Mouse (Mus musculus) embryonic facial prominence, embryonic 14.5 days (tissue): ENCODE measurements around the gene Usp9x. TPM values are rescaled to one million over a fixed set of nuclear protein-coding genes. Genes with fewer than 3 reads are reported as not detected.

Experiments
- ATAC-seq: fragments of 200-750 bp; cut with Nextera tagmentation; 2 replicates; pipeline ENCODE4 v1.8.0; 2017; ENCODE audit warnings: low read depth, moderate number of reproducible peaks, moderate TSS enrichment
- DNase-seq: peaks from one replicate; pipeline ENCODE4 v3.0.0-alpha.2; 2015; ENCODE audit warnings: low spot score
- H3K27ac ChIP-seq: fragments of 300-500 bp; sonication (generic); replicated peaks from 2 replicates; pipeline ENCODE4 v1.5.1; 2014; ENCODE audit warnings: low read depth, mild to moderate bottlenecking, low read length, moderate library complexity
- H3K27me3 ChIP-seq: fragments of 300-500 bp; sonication (generic); replicated peaks from 2 replicates; pipeline ENCODE4 v1.6.1; 2014; ENCODE audit warnings: low read length; ENCODE audit not compliant: control insufficient read depth, insufficient read depth
- H3K36me3 ChIP-seq: fragments of 300-500 bp; sonication (generic); 2 replicates; pipeline ENCODE4 v1.6.1; 2014; ENCODE audit warnings: low read length, mixed read lengths; ENCODE audit not compliant: control insufficient read depth, insufficient read depth
- H3K4me1 ChIP-seq: fragments of 300-500 bp; sonication (generic); 2 replicates; pipeline ENCODE4 v1.6.1; 2014; ENCODE audit warnings: antibody characterized with exemption, low read length; ENCODE audit not compliant: control insufficient read depth, insufficient read depth
- H3K4me2 ChIP-seq: fragments of 300-500 bp; sonication (generic); 2 replicates; pipeline ENCODE4 v1.6.1; 2014; ENCODE audit warnings: low read depth, mild to moderate bottlenecking, low read length, moderate library complexity, mixed read lengths
- H3K4me3 ChIP-seq: fragments of 300-500 bp; sonication (generic); 2 replicates; pipeline ENCODE4 v1.5.1; 2014; ENCODE audit warnings: low read depth, mild to moderate bottlenecking, low read length
- H3K9ac ChIP-seq: fragments of 300-500 bp; sonication (generic); 2 replicates; pipeline ENCODE4 v1.6.1; 2014; ENCODE audit warnings: low read depth, mild to moderate bottlenecking, low read length, moderate library complexity, mixed read lengths
- H3K9me3 ChIP-seq: fragments of 300-500 bp; sonication (generic); 2 replicates; pipeline ENCODE4 v1.6.1; 2016; ENCODE audit warnings: low read length; ENCODE audit not compliant: control insufficient read depth
- WGBS: fragments of 180-500 bp; shearing (Covaris S2); extraction: QIAGEN DNeasy Blood & Tissue Kit; methylation state at CpG from one replicate; pipeline ENCODE4 v1.1.7; 2014; 5-methylcytosine and 5-hydroxymethylcytosine counted together
- polyA plus RNA-seq: library from polyadenylated mRNA; unstranded; fragments of >200 nt; fragmentation: Nextera tagmentation; extraction: Ambion mirVana; gene quantifications from 2 replicates; pipeline ENCODE4 v1.2.1, GENCODE M21; 2014

Gene Usp9x
- polyA plus RNA-seq, 1 experiment from 2014 or later = 54.5 TPM

GRCm38 (mm10) chrX:13064273-13064925 is 6.9 kb upstream of the Usp9x start:
- Histone ChIP-seq H3K4me2 (no peak overlapping the region), H3K4me3 (no peak overlapping the region), H3K27me3 (peaks cover 6% of the 10 kb centered on the region; the same call in 1 of the 2 replicates), H3K36me3 (no peaks in the 10 kb centered on the region), H3K4me1 (no peaks in the 10 kb centered on the region), H3K9me3 (no peaks in the 10 kb centered on the region), H3K9ac (no peak overlapping the region), H3K27ac (no peak overlapping the region)
- WGBS = 77% methylated on average over 7 of the region's 9 CpGs
- DNase-seq (no peak), ATAC-seq (no peak)

- Histone ChIP-seq H3K9ac (peak overlapping the region; percentile 88), H3K27ac (peak overlapping the region; percentile 94), H3K36me3 (no peaks in the 10 kb centered on the region), H3K4me3 (peak overlapping the region; percentile 70), H3K27me3 (peaks cover 11% of the 10 kb centered on the region; the same call in 1 of the 2 replicates), H3K4me1 (no peaks in the 10 kb centered on the region), H3K4me2 (peak overlapping the region; percentile 51), H3K9me3 (no peaks in the 10 kb centered on the region)
- no peak for ATAC-seq
- WGBS = 27% methylated on average over 8 of the region's 8 CpGs
- DNase-seq = peak; percentile 53
Measured at GRCm38 (mm10) chrX:13070206-13070572, 1.1 kb upstream of the Usp9x start.

GRCm38 (mm10) chrX:13070573-13071240 is 591 bp upstream of the Usp9x start:
- Histone ChIP-seq H3K36me3 (no peaks in the 10 kb centered on the region), H3K4me3 (peak overlapping the region; percentile 70), H3K27ac (peak overlapping the region; percentile 94), H3K9ac (peak overlapping the region; percentile 88), H3K27me3 (peaks cover 11% of the 10 kb centered on the region; the same call in 1 of the 2 replicates), H3K9me3 (no peaks in the 10 kb centered on the region), H3K4me2 (peak overlapping the region; percentile 51), H3K4me1 (no peaks in the 10 kb centered on the region)
- 27% methylated on average over 27 of the region's 35 CpGs for WGBS
- ATAC-seq (peak; percentile 86), DNase-seq (peak; percentile 96)

- Histone ChIP-seq H3K9me3 (no peaks in the 10 kb centered on the region), H3K27ac (peak overlapping the region; percentile 94), H3K4me3 (peak overlapping the region; percentile 70), H3K9ac (peak overlapping the region; percentile 88), H3K4me2 (peak overlapping the region; percentile 55), H3K36me3 (no peaks in the 10 kb centered on the region), H3K27me3 (peaks cover 11% of the 10 kb centered on the region; the same call in 1 of the 2 replicates), H3K4me1 (no peaks in the 10 kb centered on the region)
- WGBS = 15% methylated on average over 15 of the region's 67 CpGs
- DNase-seq (peak; percentile 80), ATAC-seq (peak; percentile 45)
Measured at GRCm38 (mm10) chrX:13071776-13072460, 620 bp downstream of the Usp9x start.

GRCm38 (mm10) chrX:13072461-13072982 is 1.2 kb downstream of the Usp9x start:
- WGBS = 19% methylated on average over 11 of the region's 73 CpGs
- ATAC-seq (peak; percentile 13; the same call in 1 of the 2 replicates), DNase-seq (peak; percentile 76)
- H3K9ac ChIP-seq = peak overlapping the region; percentile 88
- peak overlapping the region; percentile 94 for H3K27ac ChIP-seq
- H3K27me3 ChIP-seq = peaks cover 11% of the 10 kb centered on the region; the same call in 1 of the 2 replicates
- no peaks in the 10 kb centered on the region; the same call in 1 of the 2 replicates for H3K36me3 ChIP-seq
- H3K4me1 ChIP-seq = no peaks in the 10 kb centered on the region
- H3K4me3 ChIP-seq = peak overlapping the region; percentile 70
- H3K9me3 ChIP-seq = no peaks in the 10 kb centered on the region
- H3K4me2 ChIP-seq = peak overlapping the region; percentile 55

GRCm38 (mm10) chrX:13085621-13086020 is 14.3 kb downstream of the Usp9x start:
- no peaks in the 10 kb centered on the region; the same call in 1 of the 2 replicates for H3K27me3 ChIP-seq
- ATAC-seq (no peak), DNase-seq (no peak)
- H3K4me3 ChIP-seq = no peak overlapping the region
- H3K36me3 ChIP-seq = no peaks in the 10 kb centered on the region
- H3K27ac ChIP-seq = no peak overlapping the region
- H3K4me1 ChIP-seq = no peaks in the 10 kb centered on the region
- H3K9me3 ChIP-seq = no peaks in the 10 kb centered on the region
- no peak overlapping the region for H3K9ac ChIP-seq
- no peak overlapping the region for H3K4me2 ChIP-seq
- 74% methylated on average over 1 of the region's 1 CpGs for WGBS

- Histone ChIP-seq H3K36me3 (peaks cover 6% of the 10 kb centered on the region; the same call in 1 of the 2 replicates), H3K4me2 (no peak overlapping the region), H3K27me3 (no peaks in the 10 kb centered on the region; the same call in 1 of the 2 replicates), H3K9ac (no peak overlapping the region), H3K4me1 (no peaks in the 10 kb centered on the region), H3K9me3 (no peaks in the 10 kb centered on the region), H3K4me3 (no peak overlapping the region), H3K27ac (no peak overlapping the region)
- DNase-seq (no peak), ATAC-seq (no peak)
- 75% methylated on average over 1 of the region's 1 CpGs for WGBS
Measured at GRCm38 (mm10) chrX:13096985-13097384, 25.7 kb downstream of the Usp9x start.

- no peak overlapping the region for H3K4me2 ChIP-seq
- ATAC-seq = no peak
Measured at GRCm38 (mm10) chrX:13206514-13206913, 135.2 kb downstream of the Usp9x start.

More at GRCm38 (mm10) chrX:13206514-13206913, 135.2 kb downstream of the Usp9x start:
- H3K9ac ChIP-seq = no peak overlapping the region
- no peaks in the 10 kb centered on the region for H3K9me3 ChIP-seq
- H3K27ac ChIP-seq = no peak overlapping the region
- H3K4me1 ChIP-seq = no peaks in the 10 kb centered on the region
- no peak overlapping the region for H3K4me3 ChIP-seq
- WGBS = 29% methylated on average over 7 of the region's 7 CpGs
- no peaks in the 10 kb centered on the region for H3K36me3 ChIP-seq
- DNase-seq = peak; percentile 50
- H3K27me3 ChIP-seq = no peaks in the 10 kb centered on the region
